Mouse (Mus musculus): ENCODE measurements at regions not wholly inside any gene's neighbourhood (a gene's known extent, or its start where the extent isn't known, plus 50 kb on each side); places are given as distances from the start of the nearest gene placed in this dataset.
A peak's percentile ranks its signal among the peaks of the same experiment; 100 is the strongest.

- no peaks in the 10 kb centered on the region for H3K9me3 ChIP-seq (replicated peaks; ENCODE audit: insufficient read depth, low read length)
- peak overlapping the region; percentile 92 for H3K27ac ChIP-seq (ENCODE audit: control insufficient read depth, low read depth, low read length)
- peaks cover 12 to 20% of the 10 kb centered on the region in 2 experiments for H3K4me1 ChIP-seq (ENCODE audit: control insufficient read depth in 1 of 2, insufficient read depth in 2 of 2, low read length in 2 of 2)
- H3K36me3 ChIP-seq (ENCODE audit: control insufficient read depth in 1 of 2, insufficient read depth in 2 of 2, low read length in 2 of 2) = peaks cover 0 to 27% of the 10 kb centered on the region in 2 experiments; a peak in 2 of 4 replicates
- TF ChIP-seq MEF2A (IDR thresholded peaks at IDR 0.05; ENCODE audit: extremely low read depth, insufficient replicate concordance, low read depth, low read length, poor library complexity, severe bottlenecking) = no peak
- TF ChIP-seq MXI1 (IDR thresholded peaks at IDR 0.05; ENCODE audit: low read depth, low read length) = 0 out of 2 replicates have a peak, but pooled peaks have one; percentile 14
- TF ChIP-seq ETS1 (IDR thresholded peaks at IDR 0.05; ENCODE audit: low read depth, low read length) = peak; percentile 6; the same call in 1 of the 2 replicates
- TF ChIP-seq EP300 (IDR thresholded peaks at IDR 0.05; ENCODE audit: low read depth in 1 of 2, low read length in 2 of 2) = peak in 1 of 2 experiments; percentile 24; a peak in 1 of 4 replicates
- no peaks in the 10 kb centered on the region for H3K27me3 ChIP-seq (ENCODE audit: control insufficient read depth in 1 of 2, insufficient read depth in 2 of 2, low read length in 2 of 2)
- DNase-seq (ENCODE audit: low read depth, low spot score) = peak; percentile 57
- H3K9ac ChIP-seq (ENCODE audit: control insufficient read depth, low read depth, low read length, poor library complexity, severe bottlenecking) = peak overlapping the region; percentile 61
- peak overlapping the region; percentile 10 to 24; a peak in 3 of 4 replicates for H3K4me3 ChIP-seq (ENCODE audit: control insufficient read depth in 1 of 2, insufficient read depth in 1 of 2, low read depth in 2 of 2, low read length in 2 of 2)
- no peaks in the 10 kb centered on the region; the same call in 1 of the 2 replicates for H3K79me2 ChIP-seq (ENCODE audit: control insufficient read depth, insufficient read depth, low read length, poor library complexity)
Observed at GRCm38 (mm10) chr5:64600811-64601210, 202.4 kb upstream of the Klf3 start.

- Histone ChIP-seq H3K79me2 (ENCODE audit: control insufficient read depth, insufficient read depth, low read length, poor library complexity) (no peaks in the 10 kb centered on the region; the same call in 1 of the 2 replicates), H3K27ac (ENCODE audit: control insufficient read depth, low read depth, low read length) (peak overlapping the region; percentile 92), H3K27me3 (ENCODE audit: control insufficient read depth in 1 of 2, insufficient read depth in 2 of 2, low read length in 2 of 2) (no peaks in the 10 kb centered on the region), H3K4me3 (ENCODE audit: control insufficient read depth in 1 of 2, insufficient read depth in 1 of 2, low read depth in 2 of 2, low read length in 2 of 2) (peak overlapping the region; percentile 24 to 34), H3K9ac (ENCODE audit: control insufficient read depth, low read depth, low read length, poor library complexity, severe bottlenecking) (peak overlapping the region; percentile 61), H3K4me1 (ENCODE audit: control insufficient read depth in 1 of 2, insufficient read depth in 2 of 2, low read length in 2 of 2) (peaks cover 12 to 20% of the 10 kb centered on the region in 2 experiments), H3K36me3 (ENCODE audit: control insufficient read depth in 1 of 2, insufficient read depth in 2 of 2, low read length in 2 of 2) (peaks cover 0 to 27% of the 10 kb centered on the region in 2 experiments; a peak in 2 of 4 replicates), H3K9me3 (replicated peaks; ENCODE audit: insufficient read depth, low read length) (no peaks in the 10 kb centered on the region)
- peak; percentile 75 for DNase-seq (ENCODE audit: low read depth, low spot score)
- TF ChIP-seq MYB (IDR thresholded peaks at IDR 0.05; ENCODE audit: low read depth, low read length) (peak; percentile 99), RCOR1 (IDR thresholded peaks at IDR 0.05; ENCODE audit: low read depth, low read length) (peak; percentile 80), CHD1 (IDR thresholded peaks at IDR 0.05; ENCODE audit: low read depth, low read length) (no peak), USF2 (IDR thresholded peaks at IDR 0.05; ENCODE audit: borderline replicate concordance in 1 of 2, insufficient read depth in 1 of 2, low read depth in 1 of 2, low read length in 2 of 2) (no peak), TAL1 (IDR thresholded peaks at IDR 0.05; ENCODE audit: low read length) (peak; percentile 69), KAT2A (conservative IDR thresholded peaks at IDR 0.05; ENCODE audit: low read depth, low read length) (no peak), NRF1 (IDR thresholded peaks at IDR 0.05; ENCODE audit: insufficient read depth, low read depth, low read length, poor library complexity, severe bottlenecking) (no peak), SIN3A (IDR thresholded peaks at IDR 0.05; ENCODE audit: low read length) (peak; percentile 96), CHD2 (IDR thresholded peaks at IDR 0.05; ENCODE audit: low read length) (no peak; the same call in 1 of the 2 replicates), POLR2AphosphoS5 (IDR thresholded peaks at IDR 0.05; ENCODE audit: borderline replicate concordance, low read depth, low read length) (no peak), ZC3H11A (IDR thresholded peaks at IDR 0.05; ENCODE audit: low read depth, low read length) (no peak), ZMIZ1 (IDR thresholded peaks at IDR 0.05; ENCODE audit: low read depth, low read length) (no peak), MAFK (IDR thresholded peaks at IDR 0.05; ENCODE audit: borderline replicate concordance, low read depth, low read length) (no peak), SMC3 (IDR thresholded peaks at IDR 0.05; ENCODE audit: low read depth, low read length) (no peak), E2F4 (IDR thresholded peaks at IDR 0.05; ENCODE audit: borderline replicate concordance, low read depth, low read length) (no peak), ELF1 (IDR thresholded peaks at IDR 0.05; ENCODE audit: low read depth, low read length) (no peak), GATA1 (IDR thresholded peaks at IDR 0.05; ENCODE audit: low read depth, low read length) (peak; percentile 94), POLR2A (IDR thresholded peaks at IDR 0.05; ENCODE audit: control insufficient read depth in 1 of 2, insufficient read depth in 1 of 2, low read depth in 1 of 2, low read length in 2 of 2, poor library complexity in 1 of 2) (no peak), JUND (IDR thresholded peaks at IDR 0.05; ENCODE audit: low read depth, low read length) (no peak), ZNF384 (IDR thresholded peaks at IDR 0.05; ENCODE audit: low read depth, low read length) (no peak), POLR2AphosphoS2 (IDR thresholded peaks at IDR 0.05; ENCODE audit: low read length) (no peak), MXI1 (IDR thresholded peaks at IDR 0.05; ENCODE audit: low read depth, low read length) (no peak), NELFE (IDR thresholded peaks at IDR 0.05; ENCODE audit: low read depth, low read length) (no peak), RAD21 (IDR thresholded peaks at IDR 0.05; ENCODE audit: low read depth, low read length) (no peak; the same call in 1 of the 2 replicates), BHLHE40 (IDR thresholded peaks at IDR 0.05; ENCODE audit: borderline replicate concordance, low read depth, low read length) (peak; percentile 61; the same call in 1 of the 2 replicates), CTCF (IDR thresholded peaks at IDR 0.05 in 2 of 3, conservative IDR thresholded peaks at IDR 0.05 in 1 of 3; ENCODE audit: control insufficient read depth in 1 of 3, insufficient read depth in 1 of 3, low read depth in 2 of 3, low read length in 3 of 3, poor library complexity in 1 of 3, severe bottlenecking in 1 of 3) (no peak), GABPA (IDR thresholded peaks at IDR 0.05; ENCODE audit: low read depth, low read length) (no peak), USF1 (IDR thresholded peaks at IDR 0.05; ENCODE audit: low read depth, low read length) (no peak)
Observed at GRCm38 (mm10) chr5:64601285-64601684, 201.9 kb upstream of the Klf3 start.

Data from MEL (cell line).